Mouse (Mus musculus): Measurements from ENCODE around the gene Rbm6. TPM values are rescaled to one million over a fixed set of nuclear protein-coding genes. Genes with fewer than 3 reads are reported as not detected.

Rbm6 gene
- polyA plus RNA-seq, 1 experiment from 2014 or later, result 119 TPM

Other genes with a start within 250 kb of the Rbm6 start
- 527 and 580 TPM in 2 replicates for gene Gnai2, start 237.9 kb downstream of the Rbm6 start, polyA plus RNA-seq (2014; fragmentation: Nextera tagmentation; extraction: Ambion mirVana)
- gene Slc38a3, start 203.7 kb downstream of the Rbm6 start, polyA plus RNA-seq (2014; fragmentation: Nextera tagmentation; extraction: Ambion mirVana), result 6.7 TPM in 2 replicates
- gene Gnat1, start 193.5 kb downstream of the Rbm6 start, polyA plus RNA-seq (2014; fragmentation: Nextera tagmentation; extraction: Ambion mirVana), result 1.6 and 2.6 TPM in 2 replicates
- gene Sema3f, start 162.8 kb downstream of the Rbm6 start, polyA plus RNA-seq (2014; fragmentation: Nextera tagmentation; extraction: Ambion mirVana), result 13.2 and 15.9 TPM in 2 replicates
- gene Rbm5, start 102.2 kb downstream of the Rbm6 start, polyA plus RNA-seq (2014; fragmentation: Nextera tagmentation; extraction: Ambion mirVana), result 198 and 206 TPM in 2 replicates
- 14.7 and 14.9 TPM in 2 replicates for gene Mon1a, start 14.9 kb upstream of the Rbm6 start, polyA plus RNA-seq (2014; fragmentation: Nextera tagmentation; extraction: Ambion mirVana)
- gene Mst1r, start 33.6 kb upstream of the Rbm6 start, polyA plus RNA-seq (2014; fragmentation: Nextera tagmentation; extraction: Ambion mirVana), result 0.36 and 0.43 TPM in 2 replicates
- gene Actl11, start 55.2 kb upstream of the Rbm6 start, polyA plus RNA-seq (2014; fragmentation: Nextera tagmentation; extraction: Ambion mirVana), result not detected in 2 replicates
- 7.4 and 8.0 TPM in 2 replicates for gene Camkv, start 62.4 kb upstream of the Rbm6 start, polyA plus RNA-seq (2014; fragmentation: Nextera tagmentation; extraction: Ambion mirVana)
- 38.2 and 39.7 TPM in 2 replicates for gene Traip, start 76.9 kb upstream of the Rbm6 start, polyA plus RNA-seq (2014; fragmentation: Nextera tagmentation; extraction: Ambion mirVana)
- gene Uba7, start 102.3 kb upstream of the Rbm6 start, polyA plus RNA-seq (2014; fragmentation: Nextera tagmentation; extraction: Ambion mirVana), result 7.9 and 8.4 TPM in 2 replicates
- 1.0 and 1.7 TPM in 2 replicates for gene Gm20661, start 109.8 kb upstream of the Rbm6 start, polyA plus RNA-seq (2014; fragmentation: Nextera tagmentation; extraction: Ambion mirVana)
- gene Inka1, start 112.6 kb upstream of the Rbm6 start, polyA plus RNA-seq (2014; fragmentation: Nextera tagmentation; extraction: Ambion mirVana), result 22.8 and 26.5 TPM in 2 replicates
- gene Cdhr4, start 119.3 kb upstream of the Rbm6 start, polyA plus RNA-seq (2014; fragmentation: Nextera tagmentation; extraction: Ambion mirVana), result 1.9 and 3.4 TPM in 2 replicates
- 0.39 and 1.1 TPM in 2 replicates for gene Gm20662, start 123.1 kb upstream of the Rbm6 start, polyA plus RNA-seq (2014; fragmentation: Nextera tagmentation; extraction: Ambion mirVana)
- 41.1 and 43.3 TPM in 2 replicates for gene Ip6k1, start 129.3 kb upstream of the Rbm6 start, polyA plus RNA-seq (2014; fragmentation: Nextera tagmentation; extraction: Ambion mirVana)
- 19.9 and 20.7 TPM in 2 replicates for gene Gmppb, start 176.0 kb upstream of the Rbm6 start, polyA plus RNA-seq (2014; fragmentation: Nextera tagmentation; extraction: Ambion mirVana)
- gene Amigo3, start 179.9 kb upstream of the Rbm6 start, polyA plus RNA-seq (2014; fragmentation: Nextera tagmentation; extraction: Ambion mirVana), result 2.4 and 2.7 TPM in 2 replicates
- 0.28 and 0.56 TPM in 2 replicates for gene Mst1, start 207.2 kb upstream of the Rbm6 start, polyA plus RNA-seq (2014; fragmentation: Nextera tagmentation; extraction: Ambion mirVana)
- gene Rnf123, start 210.1 kb upstream of the Rbm6 start, polyA plus RNA-seq (2014; fragmentation: Nextera tagmentation; extraction: Ambion mirVana), result 34.7 and 37.0 TPM in 2 replicates
- 53.3 and 61.5 TPM in 2 replicates for gene Apeh, start 221.4 kb upstream of the Rbm6 start, polyA plus RNA-seq (2014; fragmentation: Nextera tagmentation; extraction: Ambion mirVana)

All from forebrain, embryonic 11.5 days (tissue).